Mouse (Mus musculus): ENCODE results near the gene Ldlr.

GRCm38 (mm10) chr9:21795579-21795978, 72.3 kb downstream of the Ldlr start:
- no peak for TF ChIP-seq CTCF (IDR thresholded peaks at IDR 0.05; ENCODE audit: low read depth, low read length)
- TF ChIP-seq POLR2A (IDR thresholded peaks at IDR 0.05; ENCODE audit: borderline replicate concordance, low read depth, low read length) = no peak

Measured in bone marrow macrophage, adult 2 months (primary cell).